Mouse (Mus musculus): ENCODE results near the gene Tmem263. TPM values are rescaled to one million over a fixed set of nuclear protein-coding genes. Genes with fewer than 3 reads are reported as not detected.

The Tmem263 gene
- total and polyA plus RNA-seq, 3 experiments: 11.8 to 15.7 TPM; not detected in 1

- TF ChIP-seq MAFK (IDR thresholded peaks at IDR 0.05; ENCODE audit: borderline replicate concordance, low read depth, low read length): no peak
Measured at GRCm38 (mm10) chr10:85103085-85103885, 858 bp downstream of the Tmem263 start (continued).

- TF ChIP-seq POLR2AphosphoS5 (IDR thresholded peaks at IDR 0.05; ENCODE audit: borderline replicate concordance, low read depth, low read length) (no peak), RAD21 (IDR thresholded peaks at IDR 0.05; ENCODE audit: low read depth, low read length) (no peak), ELF1 (IDR thresholded peaks at IDR 0.05; ENCODE audit: low read depth, low read length) (no peak)
- Histone ChIP-seq H3K4me1 (ENCODE audit: control insufficient read depth in 1 of 2, insufficient read depth in 2 of 2, low read length in 2 of 2) (no peaks in the 10 kb centered on the region), H3K27me3 (ENCODE audit: control insufficient read depth in 1 of 2, insufficient read depth in 2 of 2, low read length in 2 of 2) (no peaks in the 10 kb centered on the region), H3K4me3 (ENCODE audit: control insufficient read depth in 1 of 2, insufficient read depth in 1 of 2, low read depth in 2 of 2, low read length in 2 of 2) (no peak overlapping the region), H3K9ac (ENCODE audit: control insufficient read depth, low read depth, low read length, poor library complexity, severe bottlenecking) (no peak overlapping the region), H3K79me2 (ENCODE audit: control insufficient read depth, insufficient read depth, low read length, poor library complexity) (no peaks in the 10 kb centered on the region; the same call in 1 of the 2 replicates), H3K27ac (ENCODE audit: control insufficient read depth, low read depth, low read length) (no peak overlapping the region), H3K36me3 (ENCODE audit: control insufficient read depth in 1 of 2, insufficient read depth in 2 of 2, low read length in 2 of 2) (peaks cover 2 to 36% of the 10 kb centered on the region in 2 experiments; a peak in 3 of 4 replicates), H3K9me3 (replicated peaks; ENCODE audit: insufficient read depth, low read length) (no peaks in the 10 kb centered on the region)
- DNase-seq (ENCODE audit: low read depth, low spot score): no peak
Measured at GRCm38 (mm10) chr10:85114409-85114808, 12.0 kb downstream of the Tmem263 start.

GRCm38 (mm10) chr10:85125184-85125583, 22.8 kb downstream of the Tmem263 start:
- TF ChIP-seq POLR2AphosphoS5 (IDR thresholded peaks at IDR 0.05; ENCODE audit: borderline replicate concordance, low read depth, low read length) (no peak), SMC3 (IDR thresholded peaks at IDR 0.05; ENCODE audit: low read depth, low read length) (no peak), SIN3A (IDR thresholded peaks at IDR 0.05; ENCODE audit: low read length) (no peak), E2F4 (IDR thresholded peaks at IDR 0.05; ENCODE audit: borderline replicate concordance, low read depth, low read length) (no peak), POLR2AphosphoS2 (IDR thresholded peaks at IDR 0.05; ENCODE audit: low read length) (no peak), ELF1 (IDR thresholded peaks at IDR 0.05; ENCODE audit: low read depth, low read length) (no peak), NRF1 (IDR thresholded peaks at IDR 0.05; ENCODE audit: insufficient read depth, low read depth, low read length, poor library complexity, severe bottlenecking) (no peak), ZKSCAN1 (IDR thresholded peaks at IDR 0.05; ENCODE audit: low read depth, low read length) (no peak), CTCF (IDR thresholded peaks at IDR 0.05 in 2 of 3, conservative IDR thresholded peaks at IDR 0.05 in 1 of 3; ENCODE audit: control insufficient read depth in 1 of 3, insufficient read depth in 1 of 3, low read depth in 2 of 3, low read length in 3 of 3, poor library complexity in 1 of 3, severe bottlenecking in 1 of 3) (no peak), JUND (IDR thresholded peaks at IDR 0.05; ENCODE audit: low read depth, low read length) (no peak), MAZ (IDR thresholded peaks at IDR 0.05; ENCODE audit: low read depth, low read length) (no peak), UBTF (IDR thresholded peaks at IDR 0.05; ENCODE audit: borderline replicate concordance, insufficient read depth, low read depth, low read length) (no peak), RCOR1 (IDR thresholded peaks at IDR 0.05; ENCODE audit: low read depth, low read length) (no peak), USF1 (IDR thresholded peaks at IDR 0.05; ENCODE audit: low read depth, low read length) (no peak), MXI1 (IDR thresholded peaks at IDR 0.05; ENCODE audit: low read depth, low read length) (no peak), GABPA (IDR thresholded peaks at IDR 0.05; ENCODE audit: low read depth, low read length) (no peak), GATA1 (IDR thresholded peaks at IDR 0.05; ENCODE audit: low read depth, low read length) (no peak), KAT2A (conservative IDR thresholded peaks at IDR 0.05; ENCODE audit: low read depth, low read length) (no peak), NELFE (IDR thresholded peaks at IDR 0.05; ENCODE audit: low read depth, low read length) (no peak), ZNF384 (IDR thresholded peaks at IDR 0.05; ENCODE audit: low read depth, low read length) (no peak)

More at GRCm38 (mm10) chr10:85125184-85125583, 22.8 kb downstream of the Tmem263 start:
- Histone ChIP-seq H3K4me3 (ENCODE audit: control insufficient read depth in 1 of 2, insufficient read depth in 1 of 2, low read depth in 2 of 2, low read length in 2 of 2) (no peak overlapping the region), H3K27me3 (ENCODE audit: control insufficient read depth in 1 of 2, insufficient read depth in 2 of 2, low read length in 2 of 2) (no peaks in the 10 kb centered on the region), H3K79me2 (ENCODE audit: control insufficient read depth, insufficient read depth, low read length, poor library complexity) (no peaks in the 10 kb centered on the region), H3K27ac (ENCODE audit: control insufficient read depth, low read depth, low read length) (no peak overlapping the region), H3K9ac (ENCODE audit: control insufficient read depth, low read depth, low read length, poor library complexity, severe bottlenecking) (no peak overlapping the region), H3K4me1 (ENCODE audit: control insufficient read depth in 1 of 2, insufficient read depth in 2 of 2, low read length in 2 of 2) (peaks cover 0 to 4% of the 10 kb centered on the region in 2 experiments; a peak in 2 of 4 replicates), H3K36me3 (ENCODE audit: control insufficient read depth in 1 of 2, insufficient read depth in 2 of 2, low read length in 2 of 2) (peaks cover 2 to 7% of the 10 kb centered on the region in 2 experiments; a peak in 2 of 4 replicates), H3K9me3 (replicated peaks; ENCODE audit: insufficient read depth, low read length) (no peaks in the 10 kb centered on the region)
- no peak for DNase-seq (ENCODE audit: low read depth, low spot score)
